ENCODE assay signal across 8 mouse cellular contexts in the genomic region with DNA sequence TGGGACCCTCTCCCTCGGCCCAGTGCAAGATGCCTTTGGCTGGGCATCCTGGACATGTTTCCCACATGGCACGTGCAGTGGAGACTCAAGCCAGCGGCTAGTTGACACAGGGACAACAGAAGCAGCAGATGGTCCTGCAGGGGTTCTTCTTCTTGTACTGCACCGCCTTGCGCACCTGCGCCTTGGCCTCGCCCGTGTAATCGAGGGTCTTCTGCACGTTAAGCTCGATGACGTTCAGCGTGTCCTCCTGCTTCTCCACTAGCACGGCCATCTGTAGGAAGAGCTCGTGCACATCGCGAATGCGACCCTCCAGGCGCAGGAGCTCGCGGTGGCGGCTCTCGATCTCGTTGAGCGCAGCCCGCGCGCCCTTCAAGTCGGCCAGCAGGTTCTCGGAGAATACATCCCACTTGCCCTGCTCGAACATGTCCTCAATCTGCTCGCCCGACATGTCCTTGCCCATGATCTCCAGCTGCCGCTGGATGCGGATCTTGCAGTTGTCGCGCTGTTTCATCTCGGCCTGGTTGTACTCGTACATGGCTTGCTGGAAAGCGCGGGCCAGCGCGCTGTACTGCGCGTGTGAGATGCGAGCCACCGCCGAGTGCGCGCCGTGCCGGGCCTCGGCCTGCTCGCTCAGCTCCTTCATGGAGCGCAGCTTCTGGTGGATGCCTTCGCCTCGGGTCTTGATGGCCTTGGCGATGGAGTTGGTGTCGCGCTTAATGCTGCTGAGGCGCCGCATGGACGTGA. TPM values are rescaled to one million over a fixed set of nuclear protein-coding genes. Genes with fewer than 3 reads are reported as not detected.
DNase-seq lines count a peak whose midpoint lies in the region; ATAC-seq and TF ChIP-seq lines count a peak whose summit lies in the region.

No protein-coding gene starts in this region.

- H3K27ac ChIP-seq in ES-Bruce4 (ENCODE audit: insufficient read depth, low read length), result no peak overlapping the region
- H3K27ac ChIP-seq in forebrain, embryonic 11.5 days (ENCODE audit: low read depth, low read length), result no peak overlapping the region
- H3K27ac ChIP-seq in hindbrain, postnatal 0 days, result peak overlapping the region; percentile 54
- no peak overlapping the region for H3K27ac ChIP-seq in limb, embryonic 13.5 days
- H3K27ac ChIP-seq in neural tube, embryonic 14.5 days (ENCODE audit: low read depth, low read length), result no peak overlapping the region

- peak overlapping the region; percentile 8 for H3K9ac ChIP-seq in ES-Bruce4 (ENCODE audit: low read depth, poor library complexity, severe bottlenecking)
- H3K9ac ChIP-seq in forebrain, embryonic 11.5 days (ENCODE audit: low read length), result peak overlapping the region; percentile 35; the same call in 1 of the 2 replicates
- H3K9ac ChIP-seq in hindbrain, postnatal 0 days (replicated peaks; ENCODE audit: low read length), result peak overlapping the region; percentile 50
- H3K9ac ChIP-seq in limb, embryonic 13.5 days, result peak overlapping the region; percentile 39
- H3K9ac ChIP-seq in neural tube, embryonic 14.5 days (replicated peaks; ENCODE audit: low read depth, low read length), result peak overlapping the region; percentile 53

- no peak for TF ChIP-seq EP300 in ES-Bruce4 (IDR thresholded peaks at IDR 0.05; ENCODE audit: insufficient read depth, low read depth, low read length)

- no peaks in the 10 kb centered on the region for H3K4me1 ChIP-seq in ES-Bruce4 (ENCODE audit: control insufficient read depth, insufficient read depth, low read length)
- H3K4me1 ChIP-seq in forebrain, embryonic 11.5 days (replicated peaks; ENCODE audit: control insufficient read depth, insufficient read depth, low read length), result no peaks in the 10 kb centered on the region
- H3K4me1 ChIP-seq in hindbrain, postnatal 0 days (ENCODE audit: insufficient read depth, low read length), result no peaks in the 10 kb centered on the region
- peaks cover 7% of the 10 kb centered on the region for H3K4me1 ChIP-seq in limb, embryonic 13.5 days
- H3K4me1 ChIP-seq in neural tube, embryonic 14.5 days (ENCODE audit: control insufficient read depth, insufficient read depth, low read length), result peaks cover 6% of the 10 kb centered on the region; the same call in 1 of the 2 replicates

- 0 out of 2 replicates have a peak, but pooled peaks cover 2% of the 10 kb centered on the region for H3K27me3 ChIP-seq in ES-Bruce4 (ENCODE audit: control insufficient read depth, insufficient read depth, low read length, poor library complexity, severe bottlenecking)
- H3K27me3 ChIP-seq in forebrain, embryonic 11.5 days (ENCODE audit: control insufficient read depth, insufficient read depth, low read length), result peaks cover 21% of the 10 kb centered on the region
- no peaks in the 10 kb centered on the region for H3K27me3 ChIP-seq in hindbrain, postnatal 0 days (ENCODE audit: insufficient read depth, low read length)
- H3K27me3 ChIP-seq in limb, embryonic 13.5 days, result peaks cover 54% of the 10 kb centered on the region
- peaks cover 7% of the 10 kb centered on the region; the same call in 1 of the 2 replicates for H3K27me3 ChIP-seq in neural tube, embryonic 14.5 days (ENCODE audit: control insufficient read depth, insufficient read depth, low read length)

- no peak for TF ChIP-seq CTCF in ES-Bruce4 (IDR thresholded peaks at IDR 0.05; ENCODE audit: low read depth, low read length)
- TF ChIP-seq CTCF in hindbrain, postnatal 0 days (IDR thresholded peaks at IDR 0.05; ENCODE audit: low read depth), result no peak

- peak overlapping the region; percentile 57 for H3K4me3 ChIP-seq in ES-Bruce4 (ENCODE audit: low read depth, low read length)
- peak overlapping the region; percentile 35 for H3K4me3 ChIP-seq in forebrain, embryonic 11.5 days (ENCODE audit: low read depth, low read length)
- H3K4me3 ChIP-seq in hindbrain, postnatal 0 days (ENCODE audit: low read length), result peak overlapping the region; percentile 33
- peak overlapping the region; percentile 45 for H3K4me3 ChIP-seq in limb, embryonic 13.5 days
- peak overlapping the region; percentile 38 for H3K4me3 ChIP-seq in neural tube, embryonic 14.5 days (ENCODE audit: low read depth, low read length)

- ATAC-seq in cerebellum, adult (ENCODE audit: insufficient number of reproducible peaks, low FRiP score, low TSS enrichment), result peak; percentile 49
- ATAC-seq in forebrain, embryonic 11.5 days (replicated peaks; ENCODE audit: low FRiP score), result peak; percentile 87
- ATAC-seq in hindbrain, postnatal 0 days, result peak; percentile 95
- ATAC-seq in limb, embryonic 13.5 days (ENCODE audit: low FRiP score, low read depth), result peak; percentile 88
- peak; percentile 94 for ATAC-seq in neural tube, embryonic 14.5 days (ENCODE audit: low read depth)

- peak overlapping the region; percentile 57 for H3K4me2 ChIP-seq in forebrain, embryonic 11.5 days (ENCODE audit: low read depth, low read length, severe bottlenecking)
- H3K4me2 ChIP-seq in hindbrain, postnatal 0 days (ENCODE audit: low read depth, low read length), result peak overlapping the region; percentile 55
- H3K4me2 ChIP-seq in limb, embryonic 13.5 days (replicated peaks), result peak overlapping the region; percentile 66
- peak overlapping the region; percentile 66 for H3K4me2 ChIP-seq in neural tube, embryonic 14.5 days (ENCODE audit: low read depth, low read length)

- DNase-seq in cerebellum, adult 9-10 months, result no peak
- DNase-seq in forebrain, embryonic 11.5 days (ENCODE audit: low spot score), result peak; percentile 72
- peak; percentile 74 for DNase-seq in hindbrain, postnatal 0 days (ENCODE audit: low spot score)
- DNase-seq in urinary bladder, postnatal 25 days (ENCODE audit: low spot score), result no peak

- H3K9me3 ChIP-seq in ES-Bruce4 (replicated peaks; ENCODE audit: control insufficient read depth, insufficient read depth, low read length, poor library complexity, severe bottlenecking), result no peaks in the 10 kb centered on the region; the same call in 1 of the 2 replicates
- H3K9me3 ChIP-seq in forebrain, embryonic 11.5 days (ENCODE audit: control insufficient read depth, low read length), result no peaks in the 10 kb centered on the region
- no peaks in the 10 kb centered on the region for H3K9me3 ChIP-seq in hindbrain, postnatal 0 days (ENCODE audit: low read length)
- H3K9me3 ChIP-seq in limb, embryonic 13.5 days, result 0 out of 2 replicates have a peak, but pooled peaks cover 3% of the 10 kb centered on the region
- H3K9me3 ChIP-seq in neural tube, embryonic 14.5 days (ENCODE audit: control insufficient read depth, low read length), result no peaks in the 10 kb centered on the region

- WGBS in forebrain, embryonic 11.5 days, result 7% methylated on average over 63 of the region's 63 CpGs
- 8% methylated on average over 63 of the region's 63 CpGs for WGBS in hindbrain, postnatal 0 days
- WGBS in limb, embryonic 13.5 days, result 8% methylated on average over 63 of the region's 63 CpGs
- 10% methylated on average over 63 of the region's 63 CpGs for WGBS in neural tube, embryonic 14.5 days

- H3K36me3 ChIP-seq in ES-Bruce4 (ENCODE audit: control insufficient read depth, insufficient read depth, low read length, poor library complexity, severe bottlenecking), result no peaks in the 10 kb centered on the region
- H3K36me3 ChIP-seq in forebrain, embryonic 11.5 days (ENCODE audit: control insufficient read depth, insufficient read depth, low read length), result no peaks in the 10 kb centered on the region
- no peaks in the 10 kb centered on the region for H3K36me3 ChIP-seq in hindbrain, postnatal 0 days (ENCODE audit: insufficient read depth, low read length)
- H3K36me3 ChIP-seq in limb, embryonic 13.5 days, result no peaks in the 10 kb centered on the region
- H3K36me3 ChIP-seq in neural tube, embryonic 14.5 days (ENCODE audit: control insufficient read depth, insufficient read depth, low read length), result no peaks in the 10 kb centered on the region

- TF ChIP-seq POLR2A in ES-Bruce4 (IDR thresholded peaks at IDR 0.05; ENCODE audit: insufficient read depth, low read length), result no peak

RNA-seq across cellular contexts. Expression of gene Stx11, which starts 22.9 kb away (rescaled TPM):
- 2.1 and 5.0 TPM in 2 replicates for polyA plus RNA-seq in ES-Bruce4 (2011; ENCODE audit: insufficient read depth, insufficient read length, low read depth, missing spikeins)
- polyA plus RNA-seq in forebrain, embryonic 11.5 days (2014; fragmentation: Nextera tagmentation; extraction: Ambion mirVana), result 1.9 and 2.1 TPM in 2 replicates
- total RNA-seq in hindbrain, postnatal 0 days (2014; rRNA removed), result 1.3 and 2.4 TPM in 2 replicates
- 0.91 and 1.4 TPM in 2 replicates for polyA plus RNA-seq in hindbrain, postnatal 0 days (2015; fragmentation: Nextera tagmentation; extraction: Ambion mirVana)
- polyA plus RNA-seq in limb, embryonic 13.5 days (2015; fragmentation: Nextera tagmentation; extraction: Ambion mirVana), result 2.2 and 3.5 TPM in 2 replicates
- polyA plus RNA-seq in neural tube, embryonic 14.5 days (2014; fragmentation: Nextera tagmentation; extraction: Ambion mirVana), result 0.66 and 3.0 TPM in 2 replicates

Comparison
In these comparisons a context has a peak if more than half of its experiments do, and no peak if none do; other contexts are left out.
1. DNase-seq: peak in forebrain, embryonic 11.5 days (single experiment) and hindbrain, postnatal 0 days (single experiment); none in cerebellum, adult 9-10 months (single experiment) and urinary bladder, postnatal 25 days (single experiment).
2. Peak in every context shown above with its lines, with median percentiles within 50 percentile points of each other: ATAC-seq, H3K4me3 ChIP-seq, H3K9ac ChIP-seq and H3K4me2 ChIP-seq.